Mouse (Mus musculus) bone marrow macrophage, adult 2 months (primary cell): ENCODE results near the gene Neurod6.

Experiments
- CTCF ChIP-seq: IDR thresholded peaks from 2 replicates; pipeline ENCODE4 v1.5.1; 2012; ENCODE audit warnings: low read depth, mild to moderate bottlenecking, low read length, moderate library complexity
- POLR2A ChIP-seq: IDR thresholded peaks from 2 replicates; pipeline ENCODE4 v1.6.1; 2012; ENCODE audit warnings: mild to moderate bottlenecking, low read depth, low read length, borderline replicate concordance

DNA sequence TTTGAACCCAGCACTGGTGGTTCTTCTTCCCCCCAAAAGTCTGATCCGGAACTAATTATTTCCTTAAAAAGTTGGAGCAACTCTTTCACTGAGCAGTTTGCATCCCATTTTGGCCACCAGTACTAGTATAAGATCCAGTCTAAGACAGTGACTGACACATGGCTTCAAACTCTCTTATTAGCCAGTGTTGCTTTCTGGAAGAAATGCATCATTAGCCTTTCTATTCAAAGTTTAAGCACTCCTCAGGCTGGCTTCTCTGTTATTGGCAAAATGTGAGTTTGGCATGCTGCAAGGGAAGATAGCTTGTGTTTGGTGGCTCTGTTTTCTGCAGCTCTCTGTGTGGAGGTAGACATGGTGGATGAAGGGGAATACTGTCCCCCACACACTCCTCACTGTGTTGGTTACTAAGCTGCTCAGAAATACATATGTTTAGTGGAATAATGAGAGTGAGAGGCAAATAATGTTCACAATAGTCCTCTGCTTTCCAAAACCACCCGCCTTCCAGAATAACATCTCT lies 9.0 kb upstream of the Neurod6 start:
- TF ChIP-seq CTCF = no peak
- TF ChIP-seq POLR2A = no peak
